22 mouse cellular contexts compared by ENCODE assay signal in the genomic region with DNA sequence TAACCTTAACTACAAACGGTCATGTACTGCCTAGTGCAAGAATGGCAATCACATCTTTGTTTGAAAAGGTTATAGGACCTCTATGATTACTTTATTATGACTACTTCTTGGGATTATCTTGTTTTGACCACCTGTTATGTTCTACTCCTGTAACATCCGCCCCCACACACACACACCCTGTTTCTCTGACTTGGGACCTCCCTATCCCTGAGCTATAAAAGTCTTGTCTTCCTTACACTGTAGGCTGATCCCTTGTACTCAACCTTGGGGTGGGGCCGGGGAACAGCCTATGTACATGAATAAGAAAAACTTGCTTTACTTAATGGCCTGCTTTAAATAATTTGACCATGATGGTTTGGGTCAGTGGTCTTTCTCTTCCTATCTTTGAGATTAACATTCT.
DNase-seq lines count a peak whose midpoint lies in the region; ATAC-seq and TF ChIP-seq lines count a peak whose summit lies in the region.
"Had no signal": no experiment of that assay in that cellular context is flagged by ENCODE, and none has a peak within 500 bp of the region (broad histone marks: within the 10 kb centered on the region; RNA-seq: fewer than 3 reads in every experiment).

No protein-coding gene starts in this region.

- no peaks in the 10 kb centered on the region for H3K9me3 ChIP-seq in intestine, embryonic 15.5 days
- no peaks in the 10 kb centered on the region for H3K9me3 ChIP-seq in intestine, postnatal 0 days (ENCODE audit: control insufficient read depth)
- H3K9me3 ChIP-seq: embryonic facial prominence, embryonic 13.5 days; embryonic facial prominence, embryonic 15.5 days; forebrain, embryonic 10.5 days; forebrain, embryonic 12.5 days had no signal

- H3K27me3 ChIP-seq in intestine, embryonic 15.5 days (replicated peaks) = no peaks in the 10 kb centered on the region
- no peaks in the 10 kb centered on the region for H3K27me3 ChIP-seq in intestine, postnatal 0 days (replicated peaks; ENCODE audit: control insufficient read depth, insufficient read depth, low read length)
- no peaks in the 10 kb centered on the region for H3K27me3 ChIP-seq in small intestine, adult 2 months (ENCODE audit: control insufficient read depth, insufficient read depth, low read length)
- H3K27me3 ChIP-seq: embryonic facial prominence, embryonic 13.5 days; embryonic facial prominence, embryonic 15.5 days had no signal

- no peaks in the 10 kb centered on the region for H3K36me3 ChIP-seq in intestine, embryonic 15.5 days
- no peaks in the 10 kb centered on the region for H3K36me3 ChIP-seq in intestine, postnatal 0 days (ENCODE audit: control insufficient read depth, insufficient read depth)
- H3K36me3 ChIP-seq in small intestine, adult 2 months (ENCODE audit: control insufficient read depth, insufficient read depth, low read length) = no peaks in the 10 kb centered on the region
- H3K36me3 ChIP-seq: embryonic facial prominence, embryonic 13.5 days; embryonic facial prominence, embryonic 15.5 days; forebrain, embryonic 10.5 days; forebrain, embryonic 12.5 days had no signal

- TF ChIP-seq CTCF in intestine, postnatal 0 days (IDR thresholded peaks at IDR 0.05; ENCODE audit: low read depth) = no peak
- TF ChIP-seq CTCF in small intestine, adult 2 months (IDR thresholded peaks at IDR 0.05; ENCODE audit: extremely low read depth, insufficient read length, insufficient replicate concordance, low read depth, low read length) = no peak
- no peak for TF ChIP-seq CTCF in gastrocnemius, adult 2 months (IDR thresholded peaks at IDR 0.05)

- H3K9ac ChIP-seq in intestine, embryonic 15.5 days = no peak overlapping the region
- H3K9ac ChIP-seq in intestine, postnatal 0 days (ENCODE audit: low read depth, low read length) = no peak overlapping the region
- H3K9ac ChIP-seq: embryonic facial prominence, embryonic 13.5 days; embryonic facial prominence, embryonic 15.5 days; forebrain, embryonic 12.5 days had no signal

- peak overlapping the region; percentile 67; the same call in 1 of the 2 replicates for H3K27ac ChIP-seq in intestine, embryonic 15.5 days
- H3K27ac ChIP-seq in intestine, postnatal 0 days (ENCODE audit: low read depth, low read length) = no peak overlapping the region
- H3K27ac ChIP-seq in small intestine, adult 2 months (ENCODE audit: insufficient read depth, low read depth, low read length) = peak overlapping the region; percentile 74
- no peak overlapping the region for H3K27ac ChIP-seq in gastrocnemius, adult 2 months
- H3K27ac ChIP-seq: embryonic facial prominence, embryonic 13.5 days; embryonic facial prominence, embryonic 15.5 days; forebrain, embryonic 10.5 days; forebrain, embryonic 12.5 days had no signal

- TF ChIP-seq POLR2A in small intestine, adult 2 months (IDR thresholded peaks at IDR 0.05; ENCODE audit: low read depth, low read length) = no peak

- ATAC-seq in intestine, embryonic 15.5 days = peak; percentile 91
- ATAC-seq in intestine, postnatal 0 days = peak; percentile 88
- ATAC-seq: forebrain, embryonic 14.5 days had no signal

- H3K4me1 ChIP-seq in intestine, embryonic 15.5 days (replicated peaks) = peaks cover 9% of the 10 kb centered on the region
- peaks cover 10% of the 10 kb centered on the region for H3K4me1 ChIP-seq in intestine, postnatal 0 days (replicated peaks; ENCODE audit: control insufficient read depth, insufficient read depth, low read length)
- H3K4me1 ChIP-seq in small intestine, adult 2 months (ENCODE audit: control insufficient read depth, insufficient read depth, insufficient read length, low read length) = peaks cover 40% of the 10 kb centered on the region; the same call in 1 of the 2 replicates
- H3K4me1 ChIP-seq: embryonic facial prominence, embryonic 15.5 days; forebrain, embryonic 12.5 days had no signal

- H3K4me3 ChIP-seq in intestine, embryonic 15.5 days (replicated peaks) = no peak overlapping the region
- no peak overlapping the region for H3K4me3 ChIP-seq in intestine, postnatal 0 days (ENCODE audit: low read depth, low read length)
- no peak overlapping the region for H3K4me3 ChIP-seq in small intestine, adult 2 months (ENCODE audit: low read depth, low read length)
- H3K4me3 ChIP-seq in gastrocnemius, adult 2 months = no peak overlapping the region
- H3K4me3 ChIP-seq: embryonic facial prominence, embryonic 13.5 days; embryonic facial prominence, embryonic 15.5 days; erythroblast, embryonic 14.5 days; forebrain, embryonic 10.5 days; forebrain, embryonic 12.5 days had no signal

- intact Hi-C loops in gastrocnemius, adult 2 months (cut with DNase I) = no loop called here

- no peak for DNase-seq in gastrocnemius, adult 2 months
- no peak for DNase-seq in layer of hippocampus, postnatal 14 days (ENCODE audit: low spot score in 2 of 2)
- no peak for DNase-seq in spleen, postnatal 14 days (ENCODE audit: low spot score in 2 of 2)
- DNase-seq: adrenal gland, adult 2 months; adrenal gland, postnatal 10 days; adrenal gland, postnatal 25 days; cerebellum, adult 11 months; cerebellum, adult 18-20 months; cerebellum, adult 8-10 months; cerebellum, adult 9-11 months; cerebellum, postnatal 14 days; cerebellum, postnatal 36 days; embryo, embryonic 11 days had no signal

- WGBS in intestine, embryonic 15.5 days = 63% methylated on average over 3 of the region's 3 CpGs
- WGBS in intestine, postnatal 0 days = 48% methylated on average over 3 of the region's 3 CpGs
- 28% methylated on average over 3 of the region's 3 CpGs for WGBS in small intestine, adult 2 months

- H3K4me2 ChIP-seq in intestine, embryonic 15.5 days (replicated peaks) = no peak overlapping the region
- H3K4me2 ChIP-seq in intestine, postnatal 0 days (replicated peaks; ENCODE audit: low read depth) = no peak overlapping the region
- H3K4me2 ChIP-seq: embryonic facial prominence, embryonic 13.5 days; embryonic facial prominence, embryonic 15.5 days; forebrain, embryonic 12.5 days had no signal

Comparison
In these comparisons a context has a peak if more than half of its experiments do, and no peak if none do; other contexts are left out.
1. H3K27ac ChIP-seq: peak in intestine, embryonic 15.5 days (single experiment) and small intestine, adult 2 months (single experiment); none in intestine, postnatal 0 days (single experiment) and gastrocnemius, adult 2 months (single experiment).